Mouse (Mus musculus): ENCODE data around the gene Dnajb8.

The Dnajb8 gene

GRCm38 (mm10) chr6:88221968-88222367 is at the start of gene Dnajb8:
TSS of gene Dnajb8 (plus strand) at chr6:88222268.
- no peak for DNase-seq (ENCODE audit: low spot score)

DNA sequence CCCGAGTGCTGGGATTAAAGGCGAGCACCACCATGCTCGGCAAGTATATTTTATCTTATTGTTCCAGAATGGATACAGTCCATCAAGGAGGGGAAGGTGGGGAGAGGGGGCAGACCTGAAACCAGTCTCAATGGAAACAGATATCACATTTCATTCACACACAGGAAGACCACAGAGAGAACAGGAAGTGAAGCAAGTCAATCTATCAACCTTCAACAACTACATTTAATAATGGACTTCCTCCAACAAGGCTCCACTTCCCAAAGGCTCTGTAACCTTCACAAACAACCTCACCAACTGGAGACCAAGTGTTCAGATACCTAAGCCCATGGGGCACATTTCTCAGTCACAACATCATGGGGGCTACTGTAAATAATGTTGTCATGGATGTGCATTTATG is 47.9 kb upstream of the Dnajb8 start:
- no peak for DNase-seq (ENCODE audit: low spot score)

- no peak for DNase-seq (ENCODE audit: low spot score)
Observed at GRCm38 (mm10) chr6:88174676-88175075, 47.4 kb upstream of the Dnajb8 start.

- no peak for DNase-seq (ENCODE audit: low spot score)
Observed at GRCm38 (mm10) chr6:88184671-88185070, 37.4 kb upstream of the Dnajb8 start.

- DNase-seq (ENCODE audit: low spot score) = no peak
Observed at GRCm38 (mm10) chr6:88188148-88188547, 33.9 kb upstream of the Dnajb8 start.

DNA sequence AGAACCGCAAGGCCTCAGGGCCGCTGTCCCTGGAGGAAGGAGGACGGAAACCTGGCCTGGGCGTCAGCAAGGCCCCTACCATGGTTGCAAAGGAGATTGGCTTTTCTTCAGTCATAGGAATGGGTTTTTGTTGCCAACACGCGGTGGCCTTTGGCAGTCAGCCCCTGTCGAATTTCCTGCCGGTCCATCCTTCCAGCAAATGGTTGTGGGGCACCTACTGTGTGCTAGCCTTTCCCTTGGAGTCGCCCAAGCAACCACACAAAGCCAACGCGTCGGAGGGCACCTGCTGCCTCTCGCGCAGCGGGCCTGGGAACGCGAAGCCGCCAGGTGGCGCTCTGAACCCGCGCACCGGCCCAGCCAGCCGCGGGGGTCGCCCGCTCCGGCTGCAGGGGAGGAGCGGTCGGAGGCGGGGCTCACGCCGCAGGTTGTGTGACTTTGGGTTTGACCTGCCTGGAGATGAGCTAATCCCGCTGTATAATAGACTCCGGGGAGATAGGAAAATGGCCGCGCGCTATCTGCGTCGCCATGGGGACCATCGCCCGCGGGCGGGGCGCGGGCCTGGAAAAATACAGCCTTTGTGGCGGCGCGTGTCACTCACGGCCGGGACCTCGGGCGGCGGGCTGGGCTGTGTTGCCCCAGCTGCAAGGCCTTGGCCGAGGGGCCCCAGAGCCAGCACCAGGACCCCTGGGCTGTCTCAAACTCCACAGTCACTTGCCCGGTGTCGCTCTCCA is 32.6 kb upstream of the Dnajb8 start:
- peak; percentile 84 for DNase-seq (ENCODE audit: low spot score)

DNA sequence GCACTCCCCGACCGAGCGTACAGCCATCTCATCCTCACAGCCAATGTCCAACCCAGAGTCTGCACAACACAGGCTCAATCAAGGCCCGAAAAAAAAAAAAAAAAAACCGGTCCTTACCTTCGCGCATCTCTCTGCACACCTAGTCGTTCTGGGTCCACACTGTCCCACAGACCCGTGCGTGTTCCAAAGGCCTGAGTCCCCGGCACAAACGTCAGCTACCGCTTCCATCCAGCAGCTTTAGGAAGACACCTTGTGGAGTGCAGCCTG is 32.1 kb upstream of the Dnajb8 start:
- DNase-seq (ENCODE audit: low spot score) = no peak

GRCm38 (mm10) chr6:88190310-88191023 is 31.6 kb upstream of the Dnajb8 start:
- peak; percentile 56 for DNase-seq (ENCODE audit: low spot score)

GRCm38 (mm10) chr6:88191024-88191365 is 31.1 kb upstream of the Dnajb8 start:
- DNase-seq (ENCODE audit: low spot score) = no peak

- peak; percentile 14 for DNase-seq (ENCODE audit: low spot score)
Observed at GRCm38 (mm10) chr6:88191411-88192070, 30.5 kb upstream of the Dnajb8 start.

GRCm38 (mm10) chr6:88192756-88193155 is 29.3 kb upstream of the Dnajb8 start:
- DNase-seq (ENCODE audit: low spot score) = peak; percentile 24

DNA sequence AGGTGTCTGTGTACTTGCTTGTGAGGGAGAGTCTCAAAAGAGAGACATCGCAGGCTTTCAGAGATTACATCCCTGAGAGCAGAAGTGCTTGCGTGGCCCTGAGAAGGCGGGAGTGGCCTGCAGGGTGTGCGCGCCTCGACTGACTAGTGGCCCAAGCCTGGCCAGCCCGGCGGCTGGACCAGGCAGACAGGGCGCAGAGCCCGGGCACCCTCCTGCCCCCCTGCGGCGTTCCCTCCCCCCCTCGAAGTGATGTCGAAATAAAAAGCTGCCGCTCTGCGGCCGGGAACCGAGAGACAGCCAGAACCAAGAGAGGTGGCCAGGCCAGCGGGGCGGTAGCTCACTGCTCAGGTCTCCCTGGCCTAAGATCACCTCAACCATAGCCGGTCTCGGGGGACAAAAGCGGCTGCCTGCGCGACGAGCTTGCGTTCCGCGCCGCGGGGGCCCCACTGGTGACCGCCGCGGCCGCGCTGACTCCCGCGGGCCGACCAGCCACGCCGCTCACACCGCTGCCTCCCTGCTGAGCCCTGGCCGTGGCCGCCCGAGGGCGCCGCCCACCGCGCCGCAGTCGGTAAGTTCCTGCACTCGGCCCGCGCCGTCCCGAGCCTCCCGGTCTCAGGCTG is 28.5 kb upstream of the Dnajb8 start, which contains the start of gene Gata2:
Gene Gata2, plus strand, starts transcription at position 459 of the 620 bp plus-strand sequence.
- DNase-seq (ENCODE audit: low spot score) = peak; percentile 55

DNA sequence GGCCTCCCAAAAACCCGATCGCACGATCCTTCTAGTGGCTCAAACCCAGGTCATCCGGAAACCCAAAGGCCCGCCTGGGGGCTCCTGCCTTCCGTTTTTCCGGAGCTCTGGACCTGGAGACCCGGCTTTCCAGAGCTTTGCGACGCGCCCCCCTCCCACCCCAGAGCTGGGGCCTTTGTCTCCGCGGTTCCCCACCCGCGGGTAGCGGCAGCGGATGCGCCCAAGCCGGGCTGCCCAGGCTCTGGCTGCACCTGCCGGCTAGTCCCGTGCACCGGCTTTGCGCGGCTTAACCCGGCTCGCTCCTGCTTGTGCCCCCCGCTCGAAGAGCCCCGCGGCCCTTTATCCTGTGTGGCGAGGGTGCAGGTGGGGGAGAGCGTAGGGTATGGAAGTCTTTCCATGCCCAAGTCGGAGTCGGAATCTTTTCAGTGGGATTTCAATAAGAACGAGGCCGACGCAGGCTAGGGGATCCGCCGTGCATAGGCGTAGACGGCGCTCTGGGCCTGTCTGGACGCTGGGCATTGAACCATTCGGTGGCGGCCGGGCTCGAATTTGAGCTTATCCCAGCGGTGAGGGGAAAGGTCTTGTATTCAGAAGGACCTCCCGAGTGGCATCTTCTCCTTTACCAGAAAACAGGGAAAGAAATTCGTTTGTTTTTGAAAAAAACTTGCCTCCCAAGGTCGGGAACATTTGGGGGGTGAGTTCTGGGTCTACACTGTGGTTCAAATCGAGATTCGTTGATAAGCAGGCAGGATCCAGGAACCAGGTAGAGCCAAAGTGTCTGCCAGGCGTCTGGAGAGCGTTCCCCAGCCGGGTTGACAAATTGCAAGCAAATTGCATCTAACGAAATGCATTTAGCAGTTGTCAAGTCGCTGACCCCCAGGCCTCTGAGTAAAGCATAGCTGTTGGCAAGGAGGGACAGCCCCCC is 27.8 kb upstream of the Dnajb8 start:
- DNase-seq (ENCODE audit: low spot score) = peak; percentile 73

- peak; percentile 50 for DNase-seq (ENCODE audit: low spot score)
Observed at GRCm38 (mm10) chr6:88194978-88195325, 27.1 kb upstream of the Dnajb8 start.

- peak; percentile 56 for DNase-seq (ENCODE audit: low spot score)
Observed at GRCm38 (mm10) chr6:88196054-88196732, 25.9 kb upstream of the Dnajb8 start.

GRCm38 (mm10) chr6:88196733-88197312 is 25.2 kb upstream of the Dnajb8 start:
- DNase-seq (ENCODE audit: low spot score) = peak; percentile 63

DNA sequence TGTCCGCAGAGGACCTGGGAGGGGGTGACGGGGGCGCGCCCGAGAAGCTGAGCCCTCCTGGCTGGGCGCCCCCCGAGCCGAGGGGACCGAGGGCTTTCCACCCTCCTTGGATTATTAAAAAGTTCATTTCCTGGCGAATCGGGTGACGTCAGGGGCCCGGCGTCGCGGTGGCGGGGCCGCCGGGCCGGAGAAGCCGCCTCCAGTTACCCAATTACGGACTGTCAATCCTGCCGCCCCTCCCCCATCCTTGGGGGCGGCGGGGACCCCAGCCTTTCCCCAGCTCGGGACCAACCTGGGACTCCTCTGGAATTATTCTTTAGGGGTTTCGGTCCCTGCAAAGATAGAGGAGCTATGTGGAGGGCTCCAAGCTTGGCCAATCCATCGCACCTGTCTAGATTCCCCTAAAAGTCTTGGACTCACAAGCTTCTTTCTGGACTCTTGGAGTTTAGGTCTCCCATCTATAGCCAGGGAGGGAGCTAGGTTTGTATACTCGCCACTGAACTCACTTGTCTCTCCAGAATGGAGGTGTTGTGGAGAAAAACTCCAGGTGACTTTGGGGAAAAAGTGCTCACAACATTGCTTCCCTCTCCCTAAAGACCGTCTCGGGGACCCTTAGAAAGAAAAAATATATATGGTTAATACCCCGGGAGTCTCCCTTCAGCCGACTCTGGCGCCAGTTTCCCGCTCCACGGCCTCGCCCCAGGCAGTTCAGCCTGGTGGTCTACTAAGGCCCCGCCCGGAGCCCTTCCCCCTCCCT is 24.6 kb upstream of the Dnajb8 start:
- DNase-seq (ENCODE audit: low spot score) = peak; percentile 48

DNA sequence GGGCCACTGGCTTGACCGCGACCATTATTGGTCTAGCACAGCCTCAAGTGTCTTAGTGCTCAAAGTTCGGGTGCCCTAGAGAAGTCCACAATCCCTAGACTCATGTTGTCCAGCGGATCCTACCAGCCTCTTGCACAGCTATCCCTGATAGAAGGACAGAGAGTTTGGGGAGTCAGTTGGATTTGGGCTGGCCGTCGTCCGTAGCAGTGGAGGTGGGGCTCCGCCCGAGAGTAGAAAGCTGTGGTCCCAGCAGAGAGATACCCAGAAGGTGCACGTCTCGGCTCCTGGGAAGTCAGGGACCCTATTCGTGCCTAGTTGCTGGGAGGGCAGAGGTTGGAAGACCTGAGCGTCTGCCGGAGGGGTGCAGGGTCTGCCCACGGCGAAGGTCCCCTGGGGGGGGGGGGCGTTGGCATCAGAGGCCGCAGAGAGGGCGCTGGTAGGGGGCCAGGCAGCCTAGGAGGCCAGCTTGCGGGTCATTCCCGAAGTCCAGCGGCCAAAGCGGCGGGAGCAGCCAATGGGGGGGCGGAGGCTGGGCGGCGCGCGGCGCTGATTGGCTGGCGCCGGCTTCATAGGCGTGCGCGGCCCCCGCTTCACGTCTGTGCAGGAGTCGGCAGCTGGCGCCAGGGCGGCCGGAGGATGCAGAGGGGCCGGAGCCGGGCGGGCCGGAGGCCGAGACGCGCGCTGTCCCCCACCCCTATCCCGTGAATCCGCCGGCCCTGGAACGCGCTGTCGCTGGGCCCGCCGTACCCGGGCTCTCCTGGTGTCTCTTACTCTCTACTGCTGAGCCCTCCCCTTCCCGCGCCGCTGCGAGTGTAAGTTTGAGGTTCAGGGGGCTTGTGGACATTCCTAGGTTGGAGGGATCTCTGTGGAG is 23.8 kb upstream of the Dnajb8 start:
- DNase-seq (ENCODE audit: low spot score) = peak; percentile 92

All from embryo, embryonic 10.5 days (tissue).